7 mouse cellular contexts compared by ENCODE assay signal in genomic region chr3:86104433-86104832, GRCm38 (mm10). TPM values are rescaled to one million over a fixed set of nuclear protein-coding genes. Genes with fewer than 3 reads are reported as not detected.
A peak's percentile ranks its signal among the peaks of the same experiment; 100 is the strongest.
DNase-seq lines count a peak whose midpoint lies in the region; ATAC-seq and TF ChIP-seq lines count a peak whose summit lies in the region.
"Not testable (repeated sequence)": the region's sequence is repeated elsewhere in the genome, so short reads cannot be mapped to it uniquely, and the experiment has no call there.

No protein-coding gene starts in this region.

- peaks cover 12 to 14% of the 10 kb centered on the region in 2 experiments for H3K4me1 ChIP-seq in MEL (ENCODE audit: control insufficient read depth in 1 of 2, insufficient read depth in 2 of 2, low read length in 2 of 2)
- peaks cover 69% of the 10 kb centered on the region for H3K4me1 ChIP-seq in erythroblast, embryonic 14.5 days (ENCODE audit: control insufficient read depth)
- H3K4me1 ChIP-seq in liver, postnatal 0 days (ENCODE audit: insufficient read depth), result not testable (repeated sequence)

- 73% methylated on average over 7 of the region's 7 CpGs for WGBS in liver, postnatal 0 days (ENCODE audit: insufficient replicate concordance)

- TF ChIP-seq POLR2A in MEL (IDR thresholded peaks at IDR 0.05; ENCODE audit: control insufficient read depth in 1 of 2, insufficient read depth in 1 of 2, low read depth in 1 of 2, low read length in 2 of 2, poor library complexity in 1 of 2), result not testable (repeated sequence)

- peak overlapping the region; percentile 66 for H3K9ac ChIP-seq in MEL (ENCODE audit: control insufficient read depth, low read depth, low read length, poor library complexity, severe bottlenecking)
- not testable (repeated sequence) for H3K9ac ChIP-seq in liver, postnatal 0 days (replicated peaks)

- H3K36me3 ChIP-seq in MEL (ENCODE audit: control insufficient read depth in 1 of 2, insufficient read depth in 2 of 2, low read length in 2 of 2), result peaks cover 0 to 13% of the 10 kb centered on the region in 2 experiments; a peak in 2 of 4 replicates
- H3K36me3 ChIP-seq in erythroblast, embryonic 14.5 days (ENCODE audit: control insufficient read depth), result peaks cover 26% of the 10 kb centered on the region
- H3K36me3 ChIP-seq in liver, postnatal 0 days (replicated peaks; ENCODE audit: insufficient read depth, low read length), result peaks cover 12% of the 10 kb centered on the region; the same call in 1 of the 2 replicates

- H3K4me2 ChIP-seq in liver, postnatal 0 days (ENCODE audit: low read depth, low read length), result peak overlapping the region; percentile 50; the same call in 1 of the 2 replicates

- peak; percentile 9 to 63; a peak in 3 of 4 replicates for ATAC-seq in hematopoietic stem cell, adult 5-6 weeks (replicated peaks in 1 of 2; ENCODE audit: insufficient read depth in 1 of 2, low FRiP score in 2 of 2, low TSS enrichment in 1 of 2, low read depth in 1 of 2, poor library complexity in 2 of 2, severe bottlenecking in 2 of 2)
- not testable (repeated sequence) for ATAC-seq in liver, postnatal 0 days
- 0 out of 2 replicates have a peak, but pooled peaks have one; percentile 12 for ATAC-seq in megakaryocyte progenitor cell, adult 5-6 weeks (replicated peaks; ENCODE audit: poor library complexity)

- peak overlapping the region; percentile 85 for H3K27ac ChIP-seq in MEL (ENCODE audit: control insufficient read depth, low read depth, low read length)
- H3K27ac ChIP-seq in liver, postnatal 0 days (ENCODE audit: low read depth), result not testable (repeated sequence)

- H3K9me3 ChIP-seq in MEL (replicated peaks; ENCODE audit: insufficient read depth, low read length); erythroblast, embryonic 14.5 days (ENCODE audit: control insufficient read depth, low read length); liver, postnatal 0 days (ENCODE audit: low read length): not testable (repeated sequence)

- H3K79me2 ChIP-seq in MEL (ENCODE audit: control insufficient read depth, insufficient read depth, low read length, poor library complexity), result not testable (repeated sequence)

- TF ChIP-seq RAD21 in MEL (IDR thresholded peaks at IDR 0.05; ENCODE audit: low read depth, low read length), result not testable (repeated sequence)

- not testable (repeated sequence) for TF ChIP-seq CTCF in MEL (IDR thresholded peaks at IDR 0.05 in 2 of 3, conservative IDR thresholded peaks at IDR 0.05 in 1 of 3; ENCODE audit: control insufficient read depth in 1 of 3, insufficient read depth in 1 of 3, low read depth in 2 of 3, low read length in 3 of 3, poor library complexity in 1 of 3, severe bottlenecking in 1 of 3); liver, postnatal 0 days (IDR thresholded peaks at IDR 0.05; ENCODE audit: low read depth)

- peak overlapping the region; percentile 62 to 81 for H3K4me3 ChIP-seq in MEL (ENCODE audit: control insufficient read depth in 1 of 2, insufficient read depth in 1 of 2, low read depth in 2 of 2, low read length in 2 of 2)
- peak overlapping the region; percentile 56 for H3K4me3 ChIP-seq in erythroblast, embryonic 14.5 days (replicated peaks)
- not testable (repeated sequence) for H3K4me3 ChIP-seq in liver, postnatal 0 days (ENCODE audit: low read depth, low read length)

- not testable (repeated sequence) for H3K27me3 ChIP-seq in MEL (ENCODE audit: control insufficient read depth in 1 of 2, insufficient read depth in 2 of 2, low read length in 2 of 2); erythroblast, embryonic 14.5 days (ENCODE audit: control insufficient read depth); liver, postnatal 0 days (ENCODE audit: insufficient read depth, low read length)

- peak; percentile 64 for DNase-seq in MEL (ENCODE audit: low read depth, low spot score)
- DNase-seq in heart, adult 11 months, result peak; percentile 48
- DNase-seq in liver, postnatal 0 days, result not testable (repeated sequence)
- peak; percentile 8 for DNase-seq in naive thymus-derived CD4-positive, alpha-beta T cell, adult 2 months (ENCODE audit: low read depth)

- TF ChIP-seq EP300 in MEL (IDR thresholded peaks at IDR 0.05; ENCODE audit: low read depth in 1 of 2, low read length in 2 of 2); liver, postnatal 0 days (IDR thresholded peaks at IDR 0.05; ENCODE audit: low read depth): not testable (repeated sequence)

TF ChIP-seq in MEL, 35 proteins besides CTCF, POLR2A, EP300 and RAD21:
- TF ChIP-seq TCF12 (IDR thresholded peaks at IDR 0.05; ENCODE audit: low read depth, low read length) (0 out of 2 replicates have a peak, but pooled peaks have one; percentile 20), CHD1 (IDR thresholded peaks at IDR 0.05; ENCODE audit: low read depth, low read length) (0 out of 2 replicates have a peak, but pooled peaks have one; percentile 27), TBP (IDR thresholded peaks at IDR 0.05; ENCODE audit: low read depth, low read length) (peak; percentile 55)

RNA-seq across cellular contexts. Expression of gene Rps3a1, which starts 38.1 kb away (rescaled TPM):
- 2,397 and 2,507 TPM in 2 replicates for total RNA-seq in MEL (2012; rRNA removed)
- 1,000 to 10,000 TPM in 1 of 2 experiments, not detected in 1; 1,198 TPM for polyA plus RNA-seq in MEL (2012; ENCODE audit: insufficient read depth in 1 of 2, insufficient read length in 2 of 2, low read depth in 1 of 2, low replicate concordance in 2 of 2, missing spikeins in 1 of 2)
- 20.8 and 31.3 TPM in 2 replicates for polyA plus RNA-seq in erythroblast, embryonic 14.5 days (2012)
- total RNA-seq in hematopoietic stem cell, adult 5-6 weeks (2017), result 7,831 and 9,145 TPM in 2 replicates
- 751 and 788 TPM in 2 replicates for polyA plus RNA-seq in liver, postnatal 0 days (2015; fragmentation: Nextera tagmentation; extraction: Ambion mirVana)
- total RNA-seq in megakaryocyte progenitor cell, adult 5-6 weeks (2015), result 3,851 and 3,962 TPM in 2 replicates
- 6,854 and 7,683 TPM in 2 replicates for total RNA-seq in megakaryocyte progenitor cell, adult 5-6 weeks (2017)
